Mouse (Mus musculus) lung, adult 2 months (tissue): ENCODE results near the gene Kcnd3. TPM values are rescaled to one million over a fixed set of nuclear protein-coding genes. Genes with fewer than 3 reads are reported as not detected.

ENCODE experiments used
- DNase-seq: peaks from one replicate; pipeline ENCODE4 v3.0.0; 2022
- H3K4me1 ChIP-seq: fragments of 200-500 bp; 2 replicates; pipeline ENCODE4 v1.6.1; 2011; ENCODE audit warnings: low read length; ENCODE audit not compliant: control insufficient read depth, insufficient read depth
- H3K4me3 ChIP-seq: fragments of 200-500 bp; replicated peaks from 2 replicates; pipeline ENCODE3; 2011; ENCODE audit warnings: low read depth, mild to moderate bottlenecking, control low read depth, low read length; ENCODE audit errors: extremely low read depth
- CTCF ChIP-seq: fragments of 200-500 bp; IDR thresholded peaks from 2 replicates; pipeline ENCODE4 v1.5.1; 2011; ENCODE audit warnings: mild to moderate bottlenecking, low read length, control low read depth; ENCODE audit not compliant: insufficient read depth
- POLR2A ChIP-seq: fragments of 200-500 bp; IDR thresholded peaks from 2 replicates; pipeline ENCODE4 v1.6.1; 2011; ENCODE audit warnings: low read depth, mild to moderate bottlenecking, control low read depth, low read length, borderline replicate concordance; ENCODE audit errors: extremely low read depth
- WGBS: fragments of 180-500 bp; shearing (Covaris S2); methylation state at CpG from one replicate; pipeline ENCODE4 v1.1.7; 2018; 5-methylcytosine and 5-hydroxymethylcytosine counted together
- polyA plus RNA-seq: library from polyadenylated mRNA; depleted of rRNA; stranded (reverse); fragments of >200 nt; gene quantifications from 2 replicates; pipeline ENCODE4 v1.2.3, GENCODE M21; 2012

The Kcnd3 gene
- polyA plus RNA-seq, 1 experiment, result 1.7 TPM

DNA sequence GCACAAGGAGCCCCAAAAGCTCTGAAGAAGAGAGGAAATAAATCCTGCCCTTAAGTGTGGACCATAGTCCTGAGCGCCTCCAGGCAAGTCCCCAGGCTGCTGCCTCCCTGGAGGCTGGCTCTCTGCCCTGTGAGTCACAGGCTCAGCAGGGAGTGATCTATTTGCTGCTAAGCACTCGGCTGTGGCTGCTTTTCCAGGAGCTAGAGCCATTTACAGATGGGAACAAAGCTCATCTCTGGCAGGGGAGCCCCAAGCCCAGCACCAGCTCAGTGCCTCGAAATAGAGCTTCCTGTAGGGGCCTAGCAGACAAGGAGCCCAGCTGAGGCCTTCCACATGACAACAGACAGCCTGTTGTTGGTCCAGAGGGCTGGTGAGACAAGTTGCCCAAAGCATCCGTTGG is 37.5 kb downstream of the Kcnd3 start:
- WGBS, result 22% methylated on average over 4 of the region's 4 CpGs
- TF ChIP-seq CTCF (no peak), POLR2A (no peak)
- no peaks in the 10 kb centered on the region for H3K4me1 ChIP-seq
- H3K4me3 ChIP-seq, result no peak overlapping the region
- DNase-seq, result no peak

DNA sequence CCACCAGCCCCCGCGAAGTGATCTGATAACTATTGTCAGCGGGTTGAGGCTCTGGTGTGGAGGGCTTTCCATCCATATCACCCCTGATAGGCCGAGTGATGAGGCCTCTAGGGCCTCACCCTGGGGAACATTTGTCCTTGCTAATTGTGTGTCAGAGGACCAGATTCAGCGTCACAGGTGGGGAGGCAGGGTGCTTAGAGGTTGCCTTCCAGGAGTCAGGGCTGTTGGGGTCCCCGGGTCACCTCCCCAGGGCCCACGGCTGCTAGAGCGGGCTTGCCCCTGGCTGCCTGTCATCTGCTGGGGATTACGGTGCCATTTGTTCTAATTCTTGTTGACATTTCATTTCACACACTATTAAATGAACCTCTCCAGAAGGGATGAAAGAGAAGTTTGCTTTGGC is 42.8 kb downstream of the Kcnd3 start:
- H3K4me3 ChIP-seq, result no peak overlapping the region
- TF ChIP-seq CTCF, result no peak
- no peak for TF ChIP-seq POLR2A
- DNase-seq, result no peak
- 42% methylated on average over 9 of the region's 9 CpGs for WGBS
- no peaks in the 10 kb centered on the region for H3K4me1 ChIP-seq

- no peaks in the 10 kb centered on the region for H3K4me1 ChIP-seq
- no peak for DNase-seq
- TF ChIP-seq CTCF (no peak), POLR2A (no peak)
- no peak overlapping the region for H3K4me3 ChIP-seq
- 81% methylated on average over 7 of the region's 7 CpGs for WGBS
Measured at GRCm38 (mm10) chr3:105496216-105496615, 44.1 kb downstream of the Kcnd3 start.

- no peak for TF ChIP-seq CTCF
- TF ChIP-seq POLR2A, result no peak
- no peak for DNase-seq
- H3K4me1 ChIP-seq, result no peaks in the 10 kb centered on the region
- H3K4me3 ChIP-seq, result no peak overlapping the region
- 78% methylated on average over 5 of the region's 5 CpGs for WGBS
Measured at GRCm38 (mm10) chr3:105496935-105497334, 44.8 kb downstream of the Kcnd3 start.

GRCm38 (mm10) chr3:105501071-105501470 is 48.9 kb downstream of the Kcnd3 start:
- TF ChIP-seq POLR2A (no peak), CTCF (no peak)
- Histone ChIP-seq H3K4me1 (no peaks in the 10 kb centered on the region), H3K4me3 (no peak overlapping the region)
- WGBS, result 79% methylated on average over 1 of the region's 1 CpGs
- DNase-seq, result no peak

DNA sequence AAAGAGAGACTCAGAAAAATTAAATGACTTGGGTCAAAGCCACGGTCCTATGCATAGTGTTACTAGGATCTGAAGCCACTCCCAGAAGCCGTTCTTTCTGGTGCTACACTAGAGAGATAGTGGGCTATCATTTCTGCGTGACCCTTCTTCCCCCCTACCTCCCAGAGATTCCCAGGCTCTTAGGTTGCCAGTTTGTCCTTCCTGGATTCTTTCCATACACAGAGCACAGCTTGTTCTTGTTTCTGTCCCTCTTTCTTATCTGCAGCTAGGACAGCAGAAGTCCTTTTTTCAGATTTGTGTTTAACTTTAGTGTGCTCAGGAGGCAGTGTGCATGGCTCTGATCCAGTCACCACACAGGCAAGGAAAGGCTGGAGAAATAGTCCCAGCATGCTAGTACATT is 52.1 kb downstream of the Kcnd3 start:
- no peak for TF ChIP-seq POLR2A
- no peak for TF ChIP-seq CTCF
- no peak for DNase-seq
- no peaks in the 10 kb centered on the region for H3K4me1 ChIP-seq
- 54% methylated on average over 3 of the region's 3 CpGs for WGBS
- no peak overlapping the region for H3K4me3 ChIP-seq

- 81% methylated on average over 15 of the region's 15 CpGs for WGBS
- Histone ChIP-seq H3K4me1 (no peaks in the 10 kb centered on the region), H3K4me3 (no peak overlapping the region)
- DNase-seq, result no peak
- no peak for TF ChIP-seq POLR2A
- TF ChIP-seq CTCF, result no peak
Measured at GRCm38 (mm10) chr3:105505161-105505872, 53.2 kb downstream of the Kcnd3 start.

- no peak for DNase-seq
- TF ChIP-seq POLR2A (no peak), CTCF (no peak)
- H3K4me3 ChIP-seq, result no peak overlapping the region
- no peaks in the 10 kb centered on the region for H3K4me1 ChIP-seq
- 77% methylated on average over 7 of the region's 7 CpGs for WGBS
Measured at GRCm38 (mm10) chr3:105505873-105506170, 53.7 kb downstream of the Kcnd3 start.

- WGBS, result 86% methylated on average over 4 of the region's 4 CpGs
- TF ChIP-seq POLR2A (no peak), CTCF (no peak)
- DNase-seq, result no peak
- Histone ChIP-seq H3K4me1 (no peaks in the 10 kb centered on the region), H3K4me3 (no peak overlapping the region)
Measured at GRCm38 (mm10) chr3:105506592-105506991, 54.5 kb downstream of the Kcnd3 start.

- Histone ChIP-seq H3K4me3 (no peak overlapping the region), H3K4me1 (no peaks in the 10 kb centered on the region)
- no peak for TF ChIP-seq CTCF
- TF ChIP-seq POLR2A, result no peak
- 70% methylated on average over 4 of the region's 4 CpGs for WGBS
- no peak for DNase-seq
Measured at GRCm38 (mm10) chr3:105509321-105509720, 57.2 kb downstream of the Kcnd3 start.
